Mouse (Mus musculus) spleen, postnatal 10 days (tissue): ENCODE measurements around the gene Olfr736.
A peak's percentile ranks its signal among the peaks of the same experiment; 100 is the strongest.

Experiments
- DNase-seq, 2 experiments: peaks; one replicate each; pipeline ENCODE4 v3.0.0; 2021 to 2022; ENCODE audit warnings: low spot score in 2 of 2

The Olfr736 gene

DNA sequence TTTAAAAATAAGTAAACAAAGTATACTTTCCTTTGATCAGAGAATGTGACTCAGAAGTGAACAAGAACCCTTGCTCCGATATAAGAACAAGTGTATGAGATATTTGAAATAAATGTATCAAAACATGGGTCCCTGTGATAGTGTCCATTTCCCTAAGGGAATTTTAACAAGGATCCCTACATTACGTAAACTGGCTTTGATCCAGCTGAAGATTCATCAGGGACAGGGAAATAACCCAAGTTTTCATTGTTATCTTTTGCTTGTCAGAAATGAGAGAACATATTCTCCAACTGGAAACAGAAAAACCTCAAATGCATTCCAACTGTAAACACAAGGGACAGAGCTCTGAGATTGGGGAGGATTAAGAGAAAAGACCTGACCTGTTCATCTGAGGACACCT lies at the start of gene Olfr736:
Olfr736 (plus strand) TSS at position 301 of the 400 bp plus-strand sequence.
- no peak for DNase-seq

DNA sequence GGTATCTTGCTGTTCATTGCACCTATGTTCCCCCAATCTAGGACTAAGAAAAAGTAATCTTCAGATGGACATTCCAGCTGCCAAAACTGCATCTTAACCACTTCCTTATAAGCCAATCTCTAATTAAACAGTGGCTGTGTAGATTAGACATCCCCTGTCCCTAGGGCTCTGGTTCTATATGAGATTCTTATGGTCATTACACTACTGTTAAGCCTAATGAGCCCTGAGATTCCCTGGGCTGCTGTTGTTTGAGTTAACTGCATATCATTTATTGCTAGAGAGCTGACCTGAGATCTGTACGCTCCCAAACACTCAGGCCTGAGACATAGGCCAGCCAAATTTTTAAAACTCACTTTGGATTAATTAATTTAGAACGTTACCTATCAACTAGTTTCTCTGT lies 32.2 kb upstream of the Olfr736 start, which contains the start of gene Olfr735:
Olfr735 (minus strand) TSS at position 77 of the 400 bp plus-strand sequence.
- DNase-seq, result no peak

DNA sequence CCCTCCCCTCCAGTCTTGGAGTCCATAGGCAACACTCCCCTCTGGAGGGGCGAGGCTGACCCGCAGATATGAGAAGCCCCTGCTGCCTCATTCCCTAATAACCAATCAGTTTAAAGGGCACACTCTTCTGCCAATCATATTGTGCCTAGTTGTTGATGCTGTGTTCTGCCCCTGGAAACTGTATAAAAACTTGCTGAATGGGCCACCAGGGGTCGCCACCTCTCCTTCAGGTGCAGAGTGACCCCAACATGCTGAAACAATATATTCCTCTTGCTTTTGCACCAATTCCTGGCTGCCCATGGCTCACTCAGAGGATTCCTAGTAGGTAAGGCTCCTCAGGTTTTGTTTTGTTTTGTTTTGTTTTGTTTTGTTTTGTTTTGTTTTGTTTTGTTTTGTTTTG lies 28.5 kb upstream of the Olfr736 start:
- DNase-seq, result peak in 1 of 2 experiments; percentile 34

DNA sequence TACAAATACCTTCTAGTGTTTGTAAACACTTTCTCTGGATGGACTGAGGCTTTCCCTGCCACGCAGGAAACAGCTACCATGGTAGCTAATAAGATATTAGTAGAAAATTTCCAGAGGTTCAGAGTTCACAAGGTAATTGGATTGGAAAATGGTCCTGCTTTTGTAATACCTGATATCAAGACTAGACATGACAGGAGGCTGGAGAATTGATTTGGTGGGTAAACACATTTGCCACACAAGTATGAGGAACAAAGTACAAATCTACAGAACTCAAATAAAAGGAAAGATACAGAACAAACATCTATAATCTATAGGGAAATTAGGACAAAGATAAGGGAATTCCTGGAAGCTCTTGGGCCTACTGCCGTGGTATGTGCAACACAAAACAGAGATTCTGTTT lies 24.2 kb upstream of the Olfr736 start:
- no peak for DNase-seq

DNA sequence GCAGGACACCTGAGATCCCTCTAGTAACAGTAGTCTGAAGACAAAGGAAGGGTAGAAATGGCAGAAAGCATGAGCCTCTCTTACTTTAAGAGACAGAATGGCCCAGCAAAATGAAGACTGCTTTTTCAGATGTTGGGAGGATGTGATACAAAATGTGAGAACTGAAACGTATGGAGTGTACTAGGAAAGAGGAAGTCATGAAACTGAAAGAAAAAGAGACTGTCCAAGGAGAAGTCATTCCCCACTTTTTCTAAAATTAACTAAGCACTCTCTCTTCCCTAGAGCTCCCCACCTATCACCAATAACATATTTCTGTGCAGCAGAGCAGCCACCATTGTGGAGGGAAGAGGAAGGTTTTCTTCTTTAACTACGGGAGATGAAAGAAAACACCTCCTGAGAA lies 23.4 kb upstream of the Olfr736 start, which contains the start of gene Tlr11:
Tlr11 (plus strand) TSS at position 322 of the 400 bp plus-strand sequence.
- no peak for DNase-seq

DNA sequence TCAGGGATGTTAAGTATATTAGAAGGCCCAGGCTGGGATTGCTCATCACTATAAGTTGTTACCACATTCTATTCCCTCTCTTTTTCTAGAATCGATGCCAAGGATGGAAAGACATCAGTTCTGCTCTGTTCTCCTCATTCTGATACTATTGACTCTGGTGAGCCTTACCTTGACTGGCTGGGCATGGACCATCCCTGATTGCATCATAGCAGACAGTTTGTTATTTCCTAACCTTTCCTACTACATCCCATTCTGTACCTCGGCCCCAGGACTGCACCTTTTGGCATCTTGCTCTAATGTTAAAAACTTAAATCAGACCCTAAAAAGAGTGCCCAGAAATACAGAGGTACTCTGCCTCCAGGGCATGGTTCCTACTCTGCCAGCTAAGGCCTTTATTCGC lies 20.5 kb upstream of the Olfr736 start:
- no peak for DNase-seq

DNA sequence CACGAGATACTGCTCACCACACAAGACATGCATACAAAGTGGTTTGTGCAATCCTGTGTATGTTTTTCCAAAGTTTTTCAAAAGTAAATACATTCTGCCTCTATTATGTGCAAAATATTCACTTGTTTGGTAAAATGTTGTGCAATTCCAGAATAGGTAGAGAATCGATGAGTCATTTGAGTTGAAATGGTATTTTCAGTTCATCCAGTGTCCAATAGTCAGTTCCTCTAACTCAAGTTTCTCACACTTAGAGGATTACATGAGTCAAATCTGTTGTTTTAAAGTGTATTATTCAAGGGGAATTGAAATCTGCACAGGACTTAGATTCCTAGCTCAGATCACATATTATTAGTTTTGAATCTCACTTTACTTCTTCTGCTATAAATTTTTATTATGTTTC lies 17.4 kb upstream of the Olfr736 start:
- no peak for DNase-seq

DNA sequence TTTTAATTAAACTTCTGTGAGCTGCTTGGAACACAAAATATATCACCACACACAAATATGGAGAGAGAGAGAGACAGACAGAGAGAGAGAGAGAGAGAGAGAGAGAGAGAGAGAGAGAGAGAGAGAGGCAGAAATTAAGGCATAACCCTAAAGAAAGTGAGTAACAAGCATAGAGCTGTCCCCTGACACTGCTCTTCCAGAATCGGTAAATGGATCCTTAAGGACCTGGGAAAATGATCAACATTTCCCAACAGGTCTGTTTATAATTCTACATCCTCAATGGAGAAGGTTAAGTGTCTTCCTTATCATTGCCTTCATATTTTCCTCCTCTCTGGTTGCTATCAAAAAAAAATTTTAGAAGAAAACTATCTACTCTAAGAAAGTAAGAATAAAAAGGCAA lies 26.3 kb downstream of the Olfr736 start, which contains the start of gene Olfr738:
Olfr738 (plus strand) TSS at position 301 of the 400 bp plus-strand sequence.
- no peak for DNase-seq

DNA sequence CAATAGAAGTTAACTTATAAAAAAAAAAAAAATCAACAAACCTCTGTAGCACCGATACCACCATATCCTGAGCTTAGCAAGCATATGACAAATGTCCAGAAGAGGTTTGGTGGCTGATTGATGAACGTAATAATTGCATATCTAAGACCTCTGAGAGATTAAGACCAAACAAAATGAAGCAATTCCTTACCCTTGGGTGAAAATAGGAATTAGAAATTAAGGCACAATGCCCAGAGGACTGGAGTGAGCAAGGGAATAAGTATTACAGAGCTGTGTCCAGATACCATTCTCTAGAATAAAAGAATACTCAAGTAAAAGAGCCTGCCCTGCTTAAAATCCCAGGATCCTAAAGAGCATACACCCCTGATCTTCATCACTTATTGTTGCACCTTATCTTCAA lies 37.4 kb downstream of the Olfr736 start, which contains the start of gene Olfr739:
Olfr739 (plus strand) TSS at position 301 of the 400 bp plus-strand sequence.
- DNase-seq, result no peak
